Mouse (Mus musculus): ENCODE data around the gene Ggcx.
"Not testable (repeated sequence)": the region's sequence is repeated elsewhere in the genome, so short reads cannot be mapped to it uniquely, and the experiment has no call there.

Gene Ggcx

DNA sequence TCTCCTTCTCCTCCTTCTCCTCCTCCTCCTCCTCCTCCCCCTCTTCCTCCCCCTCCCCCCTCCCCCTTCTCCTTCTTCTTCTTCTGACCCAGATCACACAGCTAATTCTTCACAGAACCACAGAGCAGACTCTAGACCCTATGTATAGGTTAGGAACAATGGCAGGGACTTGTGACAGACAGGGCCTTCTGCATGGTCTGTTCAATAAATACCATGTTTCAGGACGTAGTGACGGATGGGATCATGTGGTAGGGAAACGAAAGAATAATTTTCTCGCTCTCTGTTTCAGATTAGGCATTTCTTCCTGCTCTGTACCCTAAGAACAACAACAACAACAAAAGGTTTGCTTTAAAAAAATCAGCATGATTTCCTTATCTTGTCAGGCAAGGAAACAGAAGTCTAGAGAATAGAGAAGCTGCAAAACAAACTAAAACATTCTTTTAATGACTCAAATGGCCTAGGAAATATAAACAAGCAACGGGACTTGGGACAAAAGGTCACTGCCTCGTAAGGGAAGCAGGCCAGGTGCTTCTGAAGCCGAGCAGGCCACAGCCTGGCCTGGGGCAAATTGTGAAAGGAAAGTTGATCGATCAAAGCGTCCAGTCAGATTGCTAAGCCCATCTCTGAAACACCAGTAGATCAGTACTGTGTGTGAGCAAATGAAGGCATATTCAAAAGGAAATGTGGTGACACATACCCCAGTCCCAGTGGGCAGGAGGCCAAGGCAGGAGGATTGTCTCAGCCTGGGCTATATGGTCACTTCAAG lies 46.1 kb downstream of the Ggcx start:
- no peak for DNase-seq (ENCODE audit: extremely low spot score)

DNA sequence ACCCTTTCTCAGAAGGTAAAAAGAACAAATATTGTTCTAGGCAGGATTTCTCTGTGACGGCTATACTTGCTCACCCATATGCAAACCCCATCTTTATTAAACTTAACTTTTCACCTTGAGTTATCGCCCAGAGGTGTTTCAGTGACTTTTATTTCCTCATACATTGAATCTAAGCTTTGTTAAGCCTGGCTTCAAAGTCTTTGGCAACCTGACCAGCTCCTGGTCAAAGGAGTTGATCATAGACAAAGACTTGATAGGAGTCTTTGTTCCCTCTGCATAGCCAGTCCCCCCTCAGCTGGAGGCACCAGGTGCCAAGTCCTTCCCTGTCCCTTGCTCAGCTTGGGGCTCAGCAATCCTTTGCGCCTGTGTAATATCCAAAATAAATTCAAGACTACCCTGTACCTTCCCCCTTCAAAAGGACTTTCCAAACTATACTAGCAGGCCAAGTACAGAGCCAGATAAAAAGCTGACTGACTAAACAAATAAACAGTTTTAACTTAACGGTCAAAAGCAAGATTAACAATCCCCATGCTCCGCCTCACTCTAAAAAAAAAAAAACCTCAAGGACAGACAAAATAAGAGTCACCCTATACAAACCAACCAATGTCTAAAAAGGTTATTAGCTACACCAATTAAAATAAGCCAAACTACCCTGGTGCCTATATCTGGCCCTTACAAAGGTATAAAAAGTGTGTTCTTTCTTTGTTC lies 48.6 kb downstream of the Ggcx start:
- not testable (repeated sequence) for DNase-seq (ENCODE audit: extremely low spot score)

DNA sequence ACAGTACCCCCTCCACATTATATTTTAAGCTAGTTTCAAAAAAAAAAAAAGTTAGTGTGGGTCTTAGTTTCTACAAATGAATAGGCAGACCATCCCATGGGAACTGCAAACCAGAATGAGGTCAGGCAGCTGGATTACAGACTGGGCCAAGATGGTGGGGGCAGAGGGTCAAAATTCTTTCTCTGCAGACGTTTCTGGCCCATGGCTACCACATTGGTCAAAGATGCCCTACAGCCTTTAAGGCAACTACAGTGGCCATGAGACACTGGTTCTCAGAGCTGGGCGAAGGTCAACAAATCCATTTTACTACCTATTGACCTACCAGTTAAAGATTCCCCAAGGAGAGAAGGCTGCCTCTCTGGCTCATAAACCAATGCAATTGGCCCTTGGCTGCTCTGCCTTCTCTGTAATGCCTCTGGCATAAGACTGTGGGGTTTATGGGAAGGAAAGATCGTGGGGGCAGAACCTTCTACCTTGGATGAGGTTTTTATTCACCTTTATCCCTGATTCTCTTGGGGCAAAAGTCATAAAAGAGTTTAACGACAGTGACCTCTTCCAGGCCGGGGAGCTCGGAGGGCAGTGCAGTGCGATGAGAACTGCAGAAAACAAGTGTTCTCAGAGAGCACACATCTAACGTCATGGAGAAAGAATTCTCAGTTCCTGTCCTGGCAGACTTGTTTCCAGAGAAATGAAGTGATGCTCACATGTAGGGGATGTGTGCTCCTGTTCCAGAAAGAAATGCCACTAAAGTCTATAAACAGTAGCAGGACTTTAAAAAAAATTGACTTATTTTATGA lies 51.5 kb downstream of the Ggcx start:
- DNase-seq (ENCODE audit: extremely low spot score) = no peak

DNA sequence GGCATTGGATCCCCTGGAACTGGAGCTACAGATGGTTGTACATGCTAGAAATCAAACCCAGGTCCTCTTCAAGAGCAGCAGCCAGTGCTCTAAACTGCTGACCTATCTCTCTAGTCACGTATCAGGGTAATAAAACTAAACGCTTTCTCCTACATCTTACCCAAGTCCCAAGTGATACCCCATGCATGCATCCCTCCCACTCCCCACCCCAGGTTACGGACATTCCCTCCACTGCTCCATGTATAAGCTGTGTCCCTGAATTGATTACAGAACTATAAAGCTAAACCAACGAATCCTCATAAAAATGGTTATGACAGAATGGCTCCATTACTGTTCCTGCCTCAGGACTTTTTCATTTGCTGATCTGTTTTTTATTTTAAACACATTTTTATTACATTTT lies 52.1 kb downstream of the Ggcx start:
- DNase-seq (ENCODE audit: extremely low spot score) = no peak

DNA sequence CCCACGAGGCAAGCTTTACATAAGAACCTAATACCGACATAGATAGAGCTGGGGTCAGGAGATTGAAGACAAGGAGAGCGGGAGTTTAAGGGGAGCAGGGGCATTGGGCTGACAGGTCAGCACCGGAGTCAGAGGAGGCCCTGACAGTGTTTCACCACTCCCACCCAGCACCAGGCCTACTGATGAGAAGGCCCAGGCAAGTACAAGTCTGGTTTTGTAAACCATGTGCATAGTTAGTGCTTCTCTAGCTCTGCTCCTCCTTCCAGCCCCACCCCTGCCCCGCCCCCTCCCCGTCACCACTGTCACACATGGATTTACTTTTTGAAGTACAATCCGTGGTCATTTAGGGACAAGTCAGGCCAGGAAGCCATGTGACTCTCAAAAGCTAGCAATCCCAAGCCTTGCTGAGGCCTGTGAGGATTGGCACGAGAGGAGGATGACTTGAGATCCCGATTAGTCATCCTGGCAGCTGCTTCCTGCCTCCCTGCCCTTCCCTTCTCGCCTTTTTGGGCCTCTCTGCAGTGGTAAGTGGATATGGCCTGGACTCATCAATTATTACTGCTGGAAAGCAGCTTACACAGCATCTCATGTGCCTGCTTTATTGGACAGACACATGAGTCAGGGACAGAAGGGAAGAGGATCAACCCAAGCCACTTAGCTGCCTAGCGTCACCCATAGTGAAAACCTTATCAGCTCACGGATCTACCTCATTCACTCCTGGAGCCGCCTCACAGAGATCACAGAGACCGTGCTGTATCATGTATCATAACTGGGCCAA lies 59.3 kb downstream of the Ggcx start:
- no peak for DNase-seq (ENCODE audit: extremely low spot score)

DNA sequence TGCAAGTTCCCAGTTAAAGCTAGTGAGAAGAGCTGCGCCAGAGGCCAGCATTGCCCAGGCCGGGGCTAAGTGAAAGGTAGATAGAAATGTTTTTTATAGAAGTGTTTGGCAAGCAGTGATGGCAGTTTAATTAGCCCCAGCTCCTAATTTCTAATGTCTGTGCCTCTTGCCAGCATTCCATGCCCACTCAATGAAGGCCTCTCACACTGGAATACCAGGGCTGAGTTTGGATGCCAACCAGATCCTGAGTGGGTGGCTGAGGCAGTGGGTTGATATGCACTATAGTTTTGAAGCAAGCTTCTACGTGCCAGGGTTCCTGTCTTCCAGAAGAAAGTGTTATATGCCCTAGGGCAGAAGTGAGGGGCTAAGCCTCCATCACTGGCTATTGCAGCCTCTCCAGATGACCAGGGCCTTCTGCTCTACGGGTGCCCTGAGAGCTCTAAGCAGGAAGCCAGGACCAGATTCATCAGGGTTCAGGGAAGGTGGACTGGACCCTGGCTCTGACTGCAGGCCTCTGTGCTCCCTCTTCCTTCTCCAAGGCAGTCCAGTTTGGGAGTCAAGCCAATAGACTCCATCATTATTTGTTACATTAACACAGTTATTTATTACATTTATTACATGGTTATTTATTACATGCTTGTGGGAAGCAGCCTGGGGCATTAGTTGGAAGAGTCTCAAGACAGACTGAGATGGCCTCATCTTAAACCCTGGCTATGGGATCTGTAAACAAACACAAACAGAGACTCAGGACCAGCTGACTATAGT lies 61.3 kb downstream of the Ggcx start:
- no peak for DNase-seq (ENCODE audit: extremely low spot score)

DNA sequence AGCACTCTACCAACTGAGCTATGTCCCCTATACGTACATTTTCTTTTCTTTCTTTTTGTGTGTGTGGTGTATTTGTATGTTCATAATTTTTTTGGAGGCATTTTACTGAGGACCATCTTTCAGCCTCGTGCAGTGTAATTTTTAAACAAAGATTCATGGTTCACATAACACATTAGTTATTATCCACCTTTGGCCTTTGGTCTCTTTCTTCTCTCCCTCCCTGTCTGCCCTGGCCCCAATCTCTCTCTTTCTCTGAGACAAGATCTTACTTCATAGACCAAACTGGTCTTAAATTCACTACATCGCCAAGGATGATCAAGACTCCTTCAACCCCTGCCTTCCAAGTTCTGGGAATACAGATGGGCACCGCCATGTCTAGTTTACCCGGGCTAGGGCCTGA lies 62.7 kb downstream of the Ggcx start:
- no peak for DNase-seq (ENCODE audit: extremely low spot score)

DNA sequence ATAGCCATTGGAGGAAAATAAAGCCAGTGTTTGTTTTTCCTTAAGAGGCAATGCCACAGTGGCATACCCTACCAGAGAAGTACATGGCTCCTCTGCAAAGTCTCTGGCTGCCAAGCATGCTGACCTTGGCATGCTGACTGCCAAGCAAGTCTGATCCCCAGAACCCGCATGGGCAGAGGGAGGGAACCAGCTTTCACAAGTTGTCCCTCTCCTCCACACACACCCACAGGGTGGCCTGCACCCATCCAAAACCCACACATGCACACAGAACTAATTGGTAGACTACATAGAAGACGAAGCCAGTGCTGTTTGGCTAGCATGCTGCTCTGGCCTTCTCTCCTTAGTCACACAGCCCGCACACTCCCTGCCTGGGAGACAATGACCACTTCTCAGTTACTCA lies 63.5 kb downstream of the Ggcx start:
- no peak for DNase-seq (ENCODE audit: extremely low spot score)

DNA sequence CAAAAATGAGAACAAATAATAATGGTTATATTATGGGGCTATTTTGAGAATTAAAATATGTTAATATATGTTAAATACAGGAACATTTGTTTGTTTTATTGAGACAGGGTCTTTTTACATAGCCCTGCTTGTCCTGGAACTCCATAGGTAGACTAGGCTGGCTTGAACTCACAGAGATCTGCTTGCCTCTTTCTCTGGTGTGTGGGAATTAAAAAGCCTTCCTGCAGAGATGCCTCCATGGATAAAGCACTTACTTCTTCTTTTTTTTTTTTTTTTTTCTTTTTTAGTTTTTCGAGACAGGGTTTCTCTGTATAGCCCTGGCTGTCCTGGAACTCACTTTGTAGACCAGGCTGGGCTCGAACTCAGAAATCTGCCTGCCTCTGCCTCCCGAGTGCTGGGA lies 64.6 kb downstream of the Ggcx start:
- not testable (repeated sequence) for DNase-seq (ENCODE audit: extremely low spot score)

DNA sequence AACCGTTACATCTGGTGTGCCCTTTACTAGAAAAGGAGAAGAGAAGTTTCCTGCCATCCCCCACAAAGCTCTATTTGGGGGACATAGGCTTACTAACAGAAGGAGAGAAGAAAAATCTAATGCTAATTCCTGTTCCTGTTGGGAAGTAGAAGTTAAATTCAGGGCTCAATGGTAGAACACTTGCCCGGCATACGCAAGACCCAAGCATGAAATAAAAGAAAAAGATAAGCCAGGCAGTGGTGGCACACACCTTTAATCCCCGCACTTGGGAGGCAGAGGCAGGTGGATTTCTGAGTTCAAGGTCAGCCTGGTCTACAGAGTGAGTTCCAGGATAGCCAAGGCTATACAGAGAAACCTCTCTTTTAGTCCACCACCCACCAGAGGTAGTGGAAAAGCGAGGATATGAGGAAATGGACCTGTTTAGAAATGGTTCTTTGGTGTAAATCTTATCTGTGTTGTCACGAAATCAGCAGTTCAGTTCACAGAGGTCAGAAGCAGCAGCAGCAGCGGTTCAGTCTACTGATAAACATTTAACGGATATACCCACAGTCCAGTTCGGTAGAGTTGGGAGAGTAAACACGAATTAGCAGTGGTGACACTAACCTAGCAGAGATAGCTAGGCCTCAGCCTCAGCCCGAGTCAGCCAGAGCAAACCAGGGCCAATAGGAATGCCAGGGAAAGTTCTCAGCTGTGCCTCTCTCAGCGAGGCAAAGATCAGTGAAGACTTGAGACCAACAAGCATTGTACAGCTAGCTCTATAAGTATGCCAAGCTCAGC lies 65.7 kb downstream of the Ggcx start:
- DNase-seq (ENCODE audit: extremely low spot score) = no peak

DNA sequence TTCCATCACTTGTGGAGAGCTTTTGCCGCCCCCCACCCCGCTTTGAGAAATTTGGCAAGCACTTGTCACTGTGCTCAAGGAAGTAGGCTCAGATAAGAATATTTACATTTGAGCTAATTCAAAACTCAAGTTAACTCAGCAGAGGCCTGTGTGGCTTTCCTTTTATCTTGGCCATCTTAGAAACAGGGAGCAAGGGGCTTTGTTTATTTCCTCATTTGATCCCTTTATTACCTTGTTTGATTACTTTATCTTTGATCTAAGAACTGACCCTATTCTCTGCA lies 66.3 kb downstream of the Ggcx start:
- no peak for DNase-seq (ENCODE audit: extremely low spot score)
